Mouse (Mus musculus): ENCODE results near the gene Tac2.

- no peak for TF ChIP-seq POLR2A (IDR thresholded peaks at IDR 0.05; ENCODE audit: control insufficient read depth in 1 of 2, insufficient read depth in 1 of 2, low read depth in 1 of 2, low read length in 2 of 2, poor library complexity in 1 of 2)
- no peak for TF ChIP-seq ZC3H11A (IDR thresholded peaks at IDR 0.05; ENCODE audit: low read depth, low read length)
- TF ChIP-seq E2F4 (IDR thresholded peaks at IDR 0.05; ENCODE audit: borderline replicate concordance, low read depth, low read length), result no peak
Measured at GRCm38 (mm10) chr10:127755246-127755645, 31.0 kb downstream of the Tac2 start.
